Mouse (Mus musculus) heart, embryonic 12.5 days (tissue): ENCODE results near the gene Kif24. TPM values are rescaled to one million over a fixed set of nuclear protein-coding genes. Genes with fewer than 3 reads are reported as not detected.
A peak's percentile ranks its signal among the peaks of the same experiment; 100 is the strongest.

Experiments used
- ATAC-seq: fragments of 200-750 bp; cut with Nextera tagmentation; 2 replicates; pipeline ENCODE4 v1.8.0; 2017; ENCODE audit warnings: moderate TSS enrichment, moderate library complexity; ENCODE audit not compliant: insufficient number of reproducible peaks, low FRiP score
- H3K27ac ChIP-seq: fragments of 300-500 bp; sonication (generic); 2 replicates; pipeline ENCODE4 v1.5.1; 2016; ENCODE audit warnings: mild to moderate bottlenecking, moderate library complexity; ENCODE audit not compliant: poor library complexity, severe bottlenecking
- H3K27me3 ChIP-seq: fragments of 300-500 bp; sonication (generic); replicated peaks from 2 replicates; pipeline ENCODE4 v1.6.1; 2016; ENCODE audit warnings: mild to moderate bottlenecking, moderate library complexity
- H3K36me3 ChIP-seq: fragments of 300-500 bp; sonication (generic); 2 replicates; pipeline ENCODE4 v1.6.1; 2016; ENCODE audit warnings: mild to moderate bottlenecking, moderate library complexity
- H3K4me1 ChIP-seq: fragments of 300-500 bp; sonication (generic); replicated peaks from 2 replicates; pipeline ENCODE4 v1.6.1; 2016; ENCODE audit warnings: mild to moderate bottlenecking
- H3K4me2 ChIP-seq: fragments of 300-500 bp; sonication (generic); 2 replicates; pipeline ENCODE4 v1.6.1; 2016; ENCODE audit warnings: mild to moderate bottlenecking, moderate library complexity
- H3K4me3 ChIP-seq: fragments of 300-500 bp; sonication (generic); 2 replicates; pipeline ENCODE4 v1.5.1; 2016; ENCODE audit warnings: mild to moderate bottlenecking
- H3K9ac ChIP-seq: fragments of 300-500 bp; sonication (generic); 2 replicates; pipeline ENCODE4 v1.6.1; 2016; ENCODE audit warnings: mild to moderate bottlenecking, moderate library complexity
- H3K9me3 ChIP-seq: fragments of 300-500 bp; sonication (generic); replicated peaks from 2 replicates; pipeline ENCODE4 v1.6.1; 2016; ENCODE audit warnings: mild to moderate bottlenecking, moderate library complexity
- WGBS: fragments of 180-500 bp; shearing (Covaris S2); methylation state at CpG from one replicate; pipeline ENCODE4 v1.1.7; 2016; 5-methylcytosine and 5-hydroxymethylcytosine counted together
- polyA plus RNA-seq: library from polyadenylated mRNA; unstranded; fragments of >200 nt; fragmentation: Nextera tagmentation; extraction: Ambion mirVana; gene quantifications from 2 replicates; pipeline ENCODE4 v1.2.1, GENCODE M21; 2016

The Kif24 gene
- polyA plus RNA-seq, 1 experiment from 2014 or later: 6.1 TPM

DNA sequence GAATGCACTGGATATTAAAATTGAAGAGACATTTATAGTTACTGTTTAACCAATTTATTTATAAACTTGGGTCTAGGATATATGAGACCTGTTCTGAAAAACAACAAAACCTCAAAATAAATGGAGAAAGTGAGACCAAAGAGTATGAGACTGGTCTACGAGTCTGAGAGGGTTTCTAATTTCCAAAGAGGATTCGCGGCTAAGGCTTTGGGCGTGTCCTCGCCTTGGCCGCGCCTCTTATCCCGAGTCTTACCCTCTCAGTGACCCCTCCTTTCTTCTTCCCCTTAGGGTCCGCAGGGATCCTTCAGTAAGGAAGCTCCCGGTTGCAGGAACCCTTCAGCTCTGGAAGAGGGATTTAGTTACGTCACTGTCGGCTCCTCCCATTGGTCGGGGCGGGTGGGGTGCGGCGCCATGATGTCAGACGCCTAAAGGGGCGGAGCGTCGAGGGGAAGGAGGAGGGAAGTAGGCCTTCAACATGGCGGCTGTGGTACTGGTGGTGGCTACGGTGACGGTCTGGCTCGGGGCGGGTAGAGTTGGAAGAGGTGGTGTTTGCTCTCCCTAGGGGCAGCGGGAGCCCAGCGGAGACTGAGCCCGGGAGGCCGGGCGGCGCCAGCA lies 116.0 kb downstream of the Kif24 start, which contains the start of gene Ubap1:
Ubap1 (plus strand) TSS at position 413 of the 615 bp plus-strand sequence.
- H3K9me3 ChIP-seq: no peaks in the 10 kb centered on the region
- peaks cover 9% of the 10 kb centered on the region; the same call in 1 of the 2 replicates for H3K36me3 ChIP-seq
- H3K27me3 ChIP-seq: no peaks in the 10 kb centered on the region
- H3K4me2 ChIP-seq: peak within 1 kb of the TSS; percentile 82
- peak within 1 kb of the TSS; percentile 86 for H3K4me3 ChIP-seq
- H3K9ac ChIP-seq: peak within 1 kb of the TSS; percentile 95
- peak within 1 kb of the TSS; percentile 97 for H3K27ac ChIP-seq
- peak; percentile 96 for ATAC-seq
- under 1% methylated on average over 31 of the region's 31 CpGs for WGBS
- H3K4me1 ChIP-seq: peaks cover 20% of the 10 kb centered on the region

GRCm38 (mm10) chr4:41347839-41348238 lies 116.8 kb downstream of the Kif24 start:
- peak overlapping the region; percentile 25 for H3K27ac ChIP-seq
- H3K4me2 ChIP-seq: peak overlapping the region; percentile 52
- H3K4me1 ChIP-seq: peaks cover 19% of the 10 kb centered on the region
- H3K4me3 ChIP-seq: peak overlapping the region; percentile 13; the same call in 1 of the 2 replicates
- H3K36me3 ChIP-seq: peaks cover 8% of the 10 kb centered on the region; the same call in 1 of the 2 replicates
- peak overlapping the region; percentile 13 for H3K9ac ChIP-seq
- H3K9me3 ChIP-seq: no peaks in the 10 kb centered on the region
- no peak for ATAC-seq
- 29% methylated on average over 4 of the region's 5 CpGs for WGBS
- H3K27me3 ChIP-seq: no peaks in the 10 kb centered on the region

DNA sequence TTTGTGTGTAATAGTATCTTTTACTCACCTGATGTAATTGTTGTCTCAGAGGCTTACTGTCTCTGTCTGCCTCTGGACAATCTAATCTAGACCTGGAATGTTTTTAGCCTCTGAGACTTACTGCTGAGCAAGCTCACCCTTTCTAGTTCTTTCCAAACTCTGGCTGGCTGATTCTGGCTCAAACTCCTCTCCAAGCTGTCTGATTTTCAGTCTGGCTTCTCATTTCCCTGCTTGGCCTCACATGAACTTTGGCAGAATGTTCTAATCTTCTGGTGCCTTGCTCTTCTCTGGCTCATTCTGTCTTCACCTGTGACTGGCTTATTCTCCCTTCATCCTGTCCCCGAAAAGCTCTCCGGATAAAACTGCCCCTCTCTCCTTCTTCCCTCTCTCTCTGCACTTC lies 118.7 kb downstream of the Kif24 start:
- ATAC-seq: no peak
- H3K4me1 ChIP-seq: peaks cover 17% of the 10 kb centered on the region
- no peak overlapping the region for H3K4me2 ChIP-seq
- H3K27ac ChIP-seq: no peak overlapping the region
- WGBS: 70% methylated on average over 2 of the region's 2 CpGs
- H3K27me3 ChIP-seq: no peaks in the 10 kb centered on the region
- no peaks in the 10 kb centered on the region for H3K9me3 ChIP-seq
- H3K36me3 ChIP-seq: no peaks in the 10 kb centered on the region
- H3K4me3 ChIP-seq: no peak overlapping the region
- H3K9ac ChIP-seq: no peak overlapping the region

DNA sequence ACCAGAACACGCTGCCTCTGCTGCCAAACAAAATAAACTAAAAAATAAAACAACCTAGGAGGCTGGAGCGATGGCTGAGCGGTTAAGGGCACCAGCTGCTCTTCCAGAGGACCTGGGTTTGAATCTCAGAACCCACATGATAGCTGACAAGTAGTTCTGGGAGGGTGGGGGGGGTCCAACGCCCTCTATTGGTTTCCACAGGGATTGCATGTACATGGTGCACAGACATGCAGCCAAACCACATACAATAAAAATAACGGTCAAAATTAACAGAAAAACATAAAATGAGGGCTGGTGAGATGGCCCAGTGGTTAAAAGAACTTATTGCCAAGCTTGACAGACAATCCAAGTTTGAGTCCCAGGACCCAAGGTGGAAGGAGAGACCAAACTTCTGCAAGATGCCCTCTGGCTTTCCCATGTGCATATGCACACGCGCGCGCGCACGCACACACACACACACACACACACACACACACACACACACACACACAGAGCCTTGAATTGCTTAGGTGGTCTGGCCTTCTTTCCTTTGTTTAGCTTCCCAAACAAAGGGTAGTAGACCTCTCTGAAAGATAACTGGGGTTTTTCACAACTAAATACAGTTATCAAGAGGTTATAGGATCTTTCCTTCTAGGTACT lies 123.7 kb downstream of the Kif24 start:
- Histone ChIP-seq H3K9ac (no peak overlapping the region), H3K4me2 (no peak overlapping the region), H3K27ac (no peak overlapping the region), H3K4me1 (no peaks in the 10 kb centered on the region), H3K4me3 (no peak overlapping the region), H3K9me3 (no peaks in the 10 kb centered on the region), H3K36me3 (no peaks in the 10 kb centered on the region), H3K27me3 (no peaks in the 10 kb centered on the region)
- 81% methylated on average over 11 of the region's 11 CpGs for WGBS
- ATAC-seq: no peak

Other genes starting within 250 kb of the Kif24 start
- gene Ubap2, start 189.7 kb downstream of the Kif24 start, polyA plus RNA-seq: 67.8 and 80.3 TPM in 2 replicates
- 47.0 and 47.3 TPM in 2 replicates for gene Dcaf12, start 150.0 kb downstream of the Kif24 start, polyA plus RNA-seq
- 53.3 and 55.9 TPM in 2 replicates for gene Ubap1, start 115.9 kb downstream of the Kif24 start, polyA plus RNA-seq
- 39.9 and 40.5 TPM in 2 replicates for gene Nudt2, start 264 bp upstream of the Kif24 start, polyA plus RNA-seq
- 2.6 and 2.9 TPM in 2 replicates for gene AI464131, start 38.2 kb upstream of the Kif24 start, polyA plus RNA-seq
- gene 1110017D15Rik, start 52.4 kb upstream of the Kif24 start, polyA plus RNA-seq: not detected in 2 replicates
- gene Fam219a, start 104.7 kb upstream of the Kif24 start, polyA plus RNA-seq: 2.2 and 2.6 TPM in 2 replicates
- gene Dnaic1, start 104.9 kb upstream of the Kif24 start, polyA plus RNA-seq: 1.4 and 2.1 TPM in 2 replicates
- 4.4 and 4.9 TPM in 2 replicates for gene Enho, start 175.4 kb upstream of the Kif24 start, polyA plus RNA-seq
- gene Cntfr, start 232.2 kb upstream of the Kif24 start, polyA plus RNA-seq: 3.7 TPM in 2 replicates
- 148 and 159 TPM in 2 replicates for gene Il11ra1, start 235.1 kb upstream of the Kif24 start, polyA plus RNA-seq
- gene Rpp25l, start 248.6 kb upstream of the Kif24 start, polyA plus RNA-seq: 39.7 and 40.9 TPM in 2 replicates